Mouse (Mus musculus) left cerebral cortex, postnatal 25 days (tissue): ENCODE measurements at regions not wholly inside any gene's neighbourhood (a gene's known extent, or its start where the extent isn't known, plus 50 kb on each side); places are given as distances from the start of the nearest gene placed in this dataset.

ENCODE experiments used
- DNase-seq, 2 experiments: peaks; one replicate each; pipeline ENCODE4 v3.0.0; 2022; ENCODE audit warnings: low spot score in 2 of 2, mixed read lengths in 1 of 2
- intact Hi-C: fragments of 180-260 bp; cut with DNase I; formaldehyde crosslinking; loops from one replicate; pipeline ENCODE4 v1.15.1; 2025

DNA sequence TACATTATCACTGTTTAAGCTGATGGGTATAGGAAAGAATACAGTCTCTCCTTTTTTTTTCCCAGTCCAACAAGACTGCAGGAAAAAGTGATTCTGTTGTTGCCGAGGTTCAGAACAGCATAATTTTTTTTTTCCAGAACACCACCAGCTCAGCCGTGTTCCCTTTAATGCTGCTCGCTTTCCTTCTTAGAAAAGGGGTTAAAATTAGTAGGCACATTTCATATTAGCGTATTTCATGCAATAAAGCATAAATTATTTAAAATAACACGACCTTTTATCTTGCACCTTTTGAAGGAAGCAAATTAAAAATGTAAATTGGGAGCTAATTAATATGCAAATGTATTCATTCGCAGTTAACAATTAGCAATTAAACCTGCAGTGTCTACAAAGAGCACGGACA lies 50.3 kb upstream of the Vrk1 start:
- intact Hi-C loops = loop anchor here (2.0 to 5.0 kb wide), 2 partner anchors 49 to 98 kb away; no protein-coding TSS in a partner anchor
- DNase-seq = no peak
